Mouse (Mus musculus) embryo, embryonic 11 days (tissue): ENCODE measurements around the gene Wdr64.
A peak's percentile ranks its signal among the peaks of the same experiment; 100 is the strongest.

ENCODE experiments used
- DNase-seq: peaks from one replicate; pipeline ENCODE4 v3.0.0-alpha.2; 2015

The Wdr64 gene

DNA sequence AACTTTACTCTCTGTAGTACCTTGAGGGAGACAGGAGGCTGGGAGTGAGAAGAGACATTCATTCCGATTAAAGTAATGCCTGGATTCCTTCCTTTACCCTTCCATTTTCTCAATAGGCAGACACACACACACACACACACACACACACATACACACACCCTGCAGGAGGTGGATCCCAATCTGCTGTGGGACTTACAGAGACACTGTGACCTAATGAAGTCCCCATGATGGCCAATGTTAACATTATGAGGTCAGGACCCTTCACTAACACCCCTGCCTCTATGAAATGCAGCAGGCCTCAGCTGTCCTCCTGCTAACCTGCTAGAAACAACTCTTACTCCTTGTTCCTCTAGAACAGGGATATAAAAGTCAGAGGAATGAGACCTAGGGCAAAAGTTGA is at the start of gene Wdr64:
Wdr64 (plus strand) TSS at position 301 of the 400 bp plus-strand sequence.
- DNase-seq, result no peak

DNA sequence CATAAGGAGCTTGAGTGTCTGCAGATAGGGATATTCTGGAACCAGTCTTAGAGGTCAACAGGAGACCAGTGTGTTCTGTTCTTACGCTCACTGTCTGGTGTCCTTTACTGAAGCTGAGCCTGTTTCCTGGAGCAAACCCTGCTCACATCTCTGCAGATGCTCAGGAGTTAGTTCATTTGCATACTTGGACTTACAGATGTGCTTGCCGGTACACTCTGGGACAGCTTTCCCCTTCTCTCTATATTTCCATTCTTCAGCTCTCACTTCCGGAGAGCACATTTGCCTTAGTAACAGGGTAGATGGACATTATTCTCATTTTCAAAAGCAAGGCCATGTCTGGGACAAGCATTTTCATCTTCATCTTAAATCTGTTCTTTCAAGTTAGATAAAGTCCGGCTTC is 49.8 kb upstream of the Wdr64 start:
- no peak for DNase-seq

DNA sequence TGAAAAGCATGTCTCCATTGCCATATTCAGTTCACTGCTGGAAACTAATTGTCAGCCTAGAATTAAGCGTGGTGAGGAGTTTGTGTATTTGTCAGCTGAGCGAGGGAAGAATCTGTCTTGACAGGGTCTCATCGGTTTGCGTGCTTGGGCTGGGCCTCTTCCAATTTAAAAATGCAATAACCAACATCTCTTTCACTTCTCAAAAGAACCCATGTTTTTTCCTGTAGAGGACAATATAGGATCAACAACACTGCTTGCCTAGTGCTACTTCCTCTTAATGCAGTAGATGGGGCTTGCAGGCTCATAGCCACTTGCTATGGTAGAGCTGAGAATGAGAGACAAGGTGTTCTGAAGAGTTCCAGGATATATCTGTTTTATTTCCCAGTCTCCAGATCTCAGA is 38.5 kb upstream of the Wdr64 start:
- no peak for DNase-seq

DNA sequence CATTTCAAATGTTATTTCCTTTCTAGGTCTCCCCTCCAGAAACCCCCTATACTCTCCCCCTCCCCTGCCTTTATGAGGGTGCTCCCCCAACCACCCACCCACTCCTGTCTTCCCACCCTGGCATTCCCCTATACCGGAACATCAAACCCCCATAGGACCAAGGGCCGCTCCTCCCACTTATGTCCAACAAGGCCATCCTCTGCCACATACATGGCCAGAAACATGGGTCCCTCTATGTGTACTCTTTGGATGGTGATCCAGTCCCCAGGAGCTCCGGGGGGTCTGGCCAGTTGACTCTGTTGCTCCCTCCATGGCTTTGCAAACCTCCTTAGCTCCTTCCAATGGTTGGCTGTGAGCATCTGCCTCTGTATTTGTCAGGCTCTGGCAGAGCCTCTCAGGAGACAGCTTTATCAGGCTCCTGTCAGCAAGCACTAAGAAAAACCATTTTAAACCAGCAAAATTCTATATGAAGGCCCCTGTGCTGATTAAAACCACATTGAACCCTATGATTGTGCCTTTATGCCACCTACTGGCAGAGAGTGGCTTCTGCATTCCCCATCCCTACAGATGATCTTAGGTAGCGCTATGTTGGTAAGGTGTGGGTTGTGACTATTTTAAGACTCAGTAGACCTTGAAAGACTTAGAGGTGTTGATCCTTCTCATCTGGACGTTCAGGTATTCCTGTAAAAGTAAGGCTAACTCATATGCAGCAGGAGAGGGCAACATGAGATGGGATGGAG is 29.6 kb upstream of the Wdr64 start:
- DNase-seq, result peak; percentile 63

DNA sequence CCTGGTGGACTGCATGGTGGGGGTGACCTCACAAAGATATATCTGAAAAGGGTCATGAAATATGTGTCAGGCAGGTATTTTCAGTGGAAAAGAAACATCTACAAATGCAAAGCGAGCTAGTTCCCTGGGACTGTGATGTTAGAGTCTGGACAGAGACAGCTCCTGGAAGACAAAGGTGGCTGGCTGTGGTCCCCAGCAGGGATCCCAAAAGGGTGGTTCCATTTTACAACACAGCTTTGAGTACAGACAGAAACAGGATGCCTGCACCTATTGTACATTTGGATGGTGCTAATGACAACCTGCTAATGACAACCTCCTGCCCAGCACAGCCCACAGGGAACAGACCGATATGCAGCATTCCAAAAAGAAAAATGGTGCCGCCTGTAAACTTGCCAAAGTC is 28.9 kb upstream of the Wdr64 start:
- DNase-seq, result no peak

DNA sequence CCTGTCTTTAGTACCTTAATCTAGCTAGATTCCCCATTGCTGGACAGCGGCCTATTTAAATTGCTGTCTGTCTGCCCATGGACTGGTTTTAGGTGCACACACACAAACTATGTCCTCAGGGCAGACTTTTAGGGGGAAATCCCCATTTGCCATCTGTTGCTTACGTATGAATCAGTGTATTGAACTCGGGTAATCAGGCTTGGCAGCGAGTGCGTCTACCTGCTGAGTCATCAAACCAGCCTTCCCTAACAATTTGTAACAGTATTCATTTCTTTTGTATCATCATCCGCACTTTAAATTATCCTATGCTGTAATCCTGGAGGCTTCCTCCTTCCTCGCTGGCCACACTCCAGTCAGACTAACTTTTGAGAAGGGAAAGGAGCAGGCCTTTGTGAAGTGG is 28.4 kb upstream of the Wdr64 start:
- no peak for DNase-seq

DNA sequence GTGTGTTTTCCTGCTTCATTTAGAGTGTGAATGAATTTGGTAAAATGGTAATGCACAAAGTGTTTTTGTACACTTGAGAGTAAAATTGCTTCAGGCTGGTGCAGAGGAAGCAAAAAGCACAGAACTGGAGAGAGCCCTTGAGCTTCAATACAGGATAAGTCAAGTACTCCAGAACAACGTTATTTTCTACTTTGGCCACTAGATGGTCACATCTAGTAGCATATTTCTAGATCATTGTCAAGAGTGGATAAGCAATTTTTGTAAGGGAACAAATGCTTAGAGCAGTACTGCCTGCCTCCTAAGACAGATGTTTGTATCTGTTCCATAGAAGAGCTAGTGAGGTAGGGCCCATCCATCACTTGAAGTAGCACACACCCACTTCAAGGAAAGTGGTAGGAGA is 26.8 kb upstream of the Wdr64 start:
- DNase-seq, result no peak

DNA sequence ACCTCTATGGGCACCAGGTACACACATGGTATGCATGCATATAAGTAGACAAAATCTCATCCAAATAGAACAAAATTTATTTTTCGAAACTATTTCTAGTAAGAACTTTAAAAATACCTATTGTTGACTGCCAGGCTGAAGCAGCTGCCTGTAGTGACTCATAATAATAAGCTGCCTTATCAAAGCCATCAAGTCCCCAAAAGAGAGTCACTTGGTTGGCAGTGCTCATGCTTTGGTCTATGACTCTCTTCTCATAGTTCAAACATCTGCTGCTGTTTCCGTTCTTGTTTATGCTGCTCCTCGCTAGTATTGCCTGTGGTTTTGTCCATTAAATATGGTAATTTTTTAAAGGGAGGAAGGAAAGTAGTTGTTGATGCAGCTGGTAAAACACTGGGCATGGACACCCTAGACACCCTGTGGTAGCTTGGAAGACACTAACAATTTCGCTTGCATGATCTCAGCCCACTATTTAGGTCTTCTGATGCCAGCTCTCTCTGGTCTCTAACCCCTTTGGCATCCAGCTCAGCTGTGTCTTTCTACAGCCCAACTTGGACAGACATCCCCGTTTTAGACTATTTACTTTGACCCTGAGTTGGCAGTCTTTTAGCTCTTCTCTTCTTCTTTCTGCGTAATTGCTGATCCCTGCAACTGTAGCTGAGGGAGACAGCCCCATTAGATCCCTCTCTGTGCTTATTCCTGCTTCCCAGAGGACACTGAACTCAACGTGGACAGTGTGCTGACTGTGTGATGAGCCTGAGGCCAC is 24.6 kb upstream of the Wdr64 start:
- no peak for DNase-seq

DNA sequence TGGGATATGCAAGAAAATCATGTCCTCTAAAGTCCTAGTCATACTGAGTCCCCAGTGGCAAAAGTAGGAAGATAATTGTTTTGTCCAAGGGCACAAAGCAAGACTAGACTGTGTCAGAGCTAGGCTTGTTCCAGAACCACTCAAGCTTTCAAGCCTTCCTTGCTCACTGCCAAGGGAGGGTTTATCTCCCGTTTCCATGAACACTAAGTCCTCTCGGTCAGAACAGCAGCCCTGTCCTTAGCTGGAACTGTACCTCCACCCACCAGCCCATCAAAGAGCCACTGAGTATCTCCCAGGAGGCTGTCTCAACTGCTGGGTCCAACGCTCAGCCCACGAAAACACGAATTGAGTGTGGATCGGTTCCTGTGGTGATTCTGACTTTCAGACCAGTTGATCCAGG is 23.3 kb upstream of the Wdr64 start:
- DNase-seq, result no peak

DNA sequence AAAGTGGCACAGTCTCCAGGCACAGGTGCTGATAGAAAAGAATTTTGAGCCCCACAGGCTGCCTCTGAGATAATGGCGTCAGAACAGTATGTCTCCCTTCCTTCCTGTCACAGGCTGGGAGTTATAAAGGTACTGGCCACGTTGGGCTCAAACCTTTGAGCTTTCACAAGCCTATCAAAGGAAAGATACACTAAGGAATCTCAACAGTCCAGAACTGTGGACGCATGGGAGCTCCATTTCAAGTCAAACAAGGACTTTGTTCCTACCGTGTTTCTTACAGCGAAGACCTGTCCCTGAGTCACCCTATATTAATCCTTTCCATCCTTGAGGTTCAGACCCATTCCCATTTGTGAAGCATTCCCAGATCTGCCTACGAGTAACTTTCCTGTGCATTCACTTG is 20.9 kb upstream of the Wdr64 start:
- no peak for DNase-seq

DNA sequence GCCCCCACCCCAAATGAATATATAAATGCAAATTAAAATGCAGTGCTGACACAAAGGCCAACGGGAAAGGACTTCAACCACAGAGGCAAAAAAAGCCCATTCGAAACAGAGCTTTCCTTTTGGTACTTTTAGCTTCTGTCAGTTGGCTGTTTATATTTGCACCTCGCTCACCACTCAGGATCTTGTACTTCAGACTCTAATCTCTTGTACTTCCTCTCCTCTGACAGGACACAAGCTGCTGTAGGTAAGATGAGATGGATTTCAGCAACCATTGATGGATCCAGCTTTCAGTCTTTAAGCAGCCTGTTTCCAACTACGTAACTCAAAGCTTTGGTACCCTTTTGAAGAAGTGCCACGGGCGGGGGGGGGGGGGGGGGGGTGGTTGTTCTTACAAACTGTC is 17.4 kb upstream of the Wdr64 start:
- no peak for DNase-seq

DNA sequence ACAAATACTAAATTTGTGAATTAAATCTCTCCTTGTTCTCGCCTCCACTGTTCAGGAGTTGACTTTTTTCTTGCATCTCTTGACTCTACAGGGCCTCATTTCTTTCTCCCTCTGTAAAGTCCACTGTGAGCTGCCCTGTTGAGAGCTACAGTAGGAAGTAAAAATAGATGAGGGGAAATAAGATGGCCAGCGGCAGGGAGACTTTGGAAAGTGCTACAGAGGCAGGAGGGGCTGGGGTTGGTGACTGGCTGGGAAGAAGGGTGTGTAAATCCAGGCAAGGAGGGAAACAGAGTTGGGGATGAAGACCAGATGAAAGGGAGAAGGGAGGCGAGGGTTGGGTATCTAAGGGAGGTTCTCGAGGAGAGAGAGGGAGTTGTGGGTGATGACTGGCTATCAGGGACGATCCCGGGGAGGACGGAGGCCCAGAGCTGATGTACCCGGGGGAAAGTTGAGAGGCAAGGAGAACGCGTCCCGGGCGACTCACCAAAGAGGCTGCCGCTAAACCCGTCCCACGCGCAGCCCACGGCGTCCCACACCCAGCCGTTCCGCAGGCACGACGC is 6.6 kb upstream of the Wdr64 start:
- DNase-seq, result no peak

DNA sequence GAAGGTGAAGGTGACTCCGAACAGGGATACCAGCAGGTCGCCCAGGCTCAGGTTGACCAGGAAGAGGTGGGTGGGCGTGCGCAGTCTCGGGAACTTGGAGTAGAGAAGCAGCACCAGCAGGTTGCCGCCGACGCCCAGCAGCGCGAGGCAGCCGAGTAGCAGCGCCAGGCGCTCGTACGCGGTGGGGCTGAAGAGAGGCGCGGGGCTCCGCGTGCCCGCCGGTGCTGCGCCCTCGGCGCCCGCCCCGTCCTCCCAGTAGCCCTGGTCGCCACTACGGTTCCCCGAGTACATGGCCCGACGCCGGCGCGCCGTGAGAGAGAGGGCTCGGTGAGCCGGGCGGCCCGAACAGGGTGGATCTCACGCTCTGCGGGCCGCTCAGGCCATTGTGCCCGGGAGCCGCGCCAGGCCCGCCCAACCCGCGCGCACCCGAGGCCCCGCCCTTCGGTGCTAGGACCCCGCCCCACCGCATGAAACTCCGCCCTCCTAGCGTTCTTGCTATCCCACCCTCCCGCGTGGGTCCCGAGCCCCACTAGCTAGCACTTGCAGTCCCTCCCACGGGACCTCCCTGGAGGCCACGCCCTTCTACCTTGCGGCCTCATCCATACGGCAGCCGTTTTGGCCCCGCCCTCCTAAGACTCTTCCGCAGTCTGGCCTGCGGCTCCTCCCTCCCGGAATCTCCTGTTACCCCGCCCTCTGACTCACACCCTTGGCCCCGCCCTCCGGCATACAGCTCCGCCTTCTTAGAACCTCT is 6.0 kb upstream of the Wdr64 start, which contains the start of the genes Opn3 and Chml:
Opn3 (minus strand) TSS at position 531 of the 751 bp plus-strand sequence.
Chml (minus strand) TSS at position 656 of the 751 bp plus-strand sequence.
- DNase-seq, result peak; percentile 100

DNA sequence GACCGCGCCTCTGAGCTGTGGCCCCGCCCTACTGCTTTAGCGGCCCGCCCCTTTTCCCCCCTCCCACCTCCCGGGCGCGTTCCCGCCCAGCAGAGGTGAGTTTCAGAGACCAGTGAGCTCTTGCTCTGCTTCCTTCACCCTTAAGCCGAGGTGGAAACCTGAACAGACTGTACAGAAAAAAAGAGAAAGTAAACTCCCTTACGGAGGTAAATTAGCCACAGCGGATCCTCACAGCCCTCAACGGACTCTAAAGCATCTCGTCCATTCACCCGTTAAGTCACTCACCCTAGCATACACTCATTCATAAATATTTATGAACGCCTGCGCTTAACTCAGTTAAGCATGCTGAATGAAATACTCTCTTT is 5.4 kb upstream of the Wdr64 start:
- DNase-seq, result no peak

DNA sequence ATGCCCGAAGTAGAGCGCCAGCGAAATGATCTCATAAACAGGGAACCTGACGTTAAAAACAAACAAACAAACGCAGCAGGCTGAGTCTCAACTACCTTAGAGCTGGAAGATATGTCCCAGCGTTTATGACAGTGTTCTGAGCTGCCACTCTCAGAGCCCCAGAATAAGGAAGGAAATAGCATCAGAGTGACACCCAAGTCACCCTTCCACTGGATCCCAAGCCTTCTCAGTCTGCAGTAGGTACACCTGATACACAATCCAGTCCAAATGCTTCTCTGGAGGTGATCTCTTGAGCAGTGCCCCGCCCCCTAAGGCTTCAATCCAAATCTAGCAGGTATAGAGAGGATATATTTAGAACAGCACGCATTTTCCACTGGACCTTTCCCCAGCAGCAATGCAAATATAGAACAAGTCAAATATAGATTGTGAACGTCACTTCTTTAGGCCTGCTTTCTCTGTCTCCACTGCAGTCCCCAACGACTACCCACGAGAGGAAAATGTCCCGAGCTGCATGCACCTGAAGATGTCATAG is 4.9 kb upstream of the Wdr64 start:
- no peak for DNase-seq

DNA sequence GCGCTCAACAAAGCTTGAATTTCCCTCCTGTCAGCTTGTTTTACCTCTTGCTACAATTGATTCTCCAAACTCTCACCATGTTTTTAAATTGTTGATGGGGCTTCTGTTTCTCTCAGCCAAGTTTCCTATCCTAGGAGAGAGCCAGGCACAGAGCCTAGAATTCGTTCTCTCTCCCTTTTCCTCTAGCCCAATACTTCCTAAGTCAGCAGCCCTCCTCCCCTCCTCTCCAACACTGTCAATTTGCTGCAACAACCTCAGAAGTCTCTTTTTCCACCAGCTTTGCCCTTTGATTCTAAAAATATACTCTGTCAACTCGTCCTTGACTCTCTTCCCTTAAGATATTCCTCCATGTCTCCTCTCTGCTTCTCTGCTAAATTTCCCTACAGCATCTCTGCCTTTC is 982 bp downstream of the Wdr64 start:
- no peak for DNase-seq

DNA sequence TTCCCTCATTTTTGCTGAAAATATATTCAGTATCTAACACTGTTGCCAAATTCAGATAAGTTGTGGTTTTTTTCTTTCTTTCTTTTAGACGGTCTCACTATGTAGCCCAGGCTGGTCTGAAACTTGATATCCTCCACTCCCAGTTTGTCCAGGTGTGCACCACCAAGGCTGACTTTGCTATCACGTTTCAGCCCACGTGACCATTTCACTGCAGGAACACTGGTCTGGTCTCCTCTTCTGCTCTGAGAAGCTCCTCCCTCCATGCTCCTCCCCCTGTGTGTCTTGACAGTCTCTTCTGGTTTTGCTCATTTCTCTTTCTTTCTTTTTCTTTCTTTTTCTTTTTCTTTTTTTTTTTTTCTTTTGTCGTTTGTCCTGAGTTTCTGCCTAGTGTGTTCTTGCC is 1.4 kb downstream of the Wdr64 start:
- no peak for DNase-seq

DNA sequence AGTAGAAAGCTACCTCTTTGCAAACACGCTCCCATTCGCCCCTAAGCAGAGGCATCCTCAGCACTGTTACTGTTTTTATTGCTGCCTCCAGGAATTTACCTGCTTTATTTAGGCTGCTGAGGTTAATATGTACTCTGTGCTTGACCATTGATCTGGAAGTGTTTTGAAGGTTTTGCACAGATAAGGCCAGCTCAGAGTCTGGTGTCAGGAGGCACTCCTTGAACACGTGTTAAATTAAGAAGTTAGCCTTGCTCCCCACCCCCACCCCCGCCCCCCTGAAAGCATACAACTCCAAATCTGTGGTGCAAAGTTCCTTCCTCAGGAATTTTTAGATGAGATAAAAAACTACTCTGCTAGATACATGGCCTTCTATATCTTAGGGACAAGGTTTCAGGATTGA is 2.8 kb downstream of the Wdr64 start:
- no peak for DNase-seq

DNA sequence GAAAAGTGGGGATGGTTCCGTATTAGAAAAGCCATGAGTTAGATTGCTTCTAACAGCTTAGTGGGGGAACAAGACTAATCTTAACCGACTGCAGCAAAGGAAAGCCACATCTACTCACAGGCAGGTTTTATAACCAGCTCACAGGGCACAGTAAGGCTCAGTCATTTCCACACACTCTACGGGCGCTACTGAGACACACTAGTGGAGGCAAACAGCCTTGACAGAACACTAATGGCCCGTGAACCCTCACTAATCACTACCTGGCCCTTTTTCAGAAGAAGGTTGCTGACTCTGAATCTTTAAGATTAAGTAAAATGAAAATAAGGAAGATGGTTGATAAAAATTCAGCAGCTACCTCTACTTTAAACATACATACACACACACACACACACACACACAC is 9.2 kb downstream of the Wdr64 start:
- DNase-seq, result no peak

DNA sequence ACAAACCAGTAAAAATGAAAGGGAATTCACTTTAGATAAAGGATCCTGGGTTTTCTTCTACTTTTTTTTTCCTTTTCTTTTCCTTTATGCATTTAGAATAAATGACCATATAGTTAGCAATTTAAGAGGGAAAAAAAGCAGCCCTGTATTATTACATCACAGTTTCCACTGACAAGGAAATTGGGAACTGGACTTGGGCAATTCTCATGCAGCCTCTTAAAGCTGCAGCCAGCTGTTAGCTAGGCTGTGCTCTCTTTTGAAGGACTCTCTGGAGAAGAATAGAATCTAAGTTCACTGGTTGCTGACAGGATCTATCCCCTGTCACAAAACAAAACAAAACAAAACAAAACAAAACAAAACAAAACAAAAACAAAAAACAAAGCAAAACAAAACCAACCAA is 9.6 kb downstream of the Wdr64 start:
- no peak for DNase-seq

DNA sequence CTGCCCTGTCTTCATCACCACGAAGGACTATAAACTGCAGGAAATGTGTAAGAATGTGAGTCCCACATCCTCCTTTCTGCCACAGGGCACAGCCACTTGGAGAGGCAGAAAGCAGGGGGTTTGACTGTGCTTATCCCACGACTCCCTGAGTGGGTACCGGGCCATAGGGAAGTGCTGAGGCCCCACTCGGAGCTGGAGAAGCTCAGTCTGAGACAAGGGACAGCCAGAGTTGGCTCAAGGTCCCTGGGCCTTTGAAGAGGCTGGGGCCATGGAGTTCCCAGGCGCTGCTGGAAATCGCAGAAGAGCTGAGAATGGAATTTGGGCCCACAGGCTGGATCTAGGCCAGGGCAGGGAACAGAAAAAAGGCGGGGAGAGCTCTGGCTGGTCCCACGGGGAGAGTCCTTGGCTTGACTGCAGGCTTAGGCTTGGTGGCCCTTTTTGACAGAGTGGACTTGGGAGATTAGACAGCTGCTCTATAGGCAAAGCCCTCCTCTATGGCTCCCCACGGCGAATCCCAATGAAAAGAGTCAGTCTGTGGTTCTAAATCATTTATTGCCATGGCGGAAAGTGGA is 14.0 kb downstream of the Wdr64 start:
- no peak for DNase-seq

DNA sequence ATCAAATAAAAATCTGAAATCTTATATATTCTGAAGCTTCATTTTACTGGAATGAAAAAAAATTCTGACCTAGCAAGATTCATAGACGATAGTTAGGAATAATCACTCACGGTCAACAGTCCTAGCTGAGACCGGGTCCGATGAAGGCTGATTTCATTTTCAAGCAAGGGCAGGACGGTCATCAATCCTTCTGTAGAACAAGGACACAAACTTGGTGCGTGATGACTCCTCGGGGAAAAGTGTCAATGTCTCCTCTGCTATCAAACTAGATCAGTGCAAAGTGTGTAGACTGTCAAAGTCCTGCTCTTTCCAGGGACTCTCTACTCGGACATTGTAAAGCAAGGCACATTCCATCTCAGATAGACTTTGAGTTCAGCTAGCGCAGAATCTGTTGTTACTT is 18.4 kb downstream of the Wdr64 start:
- DNase-seq, result no peak

DNA sequence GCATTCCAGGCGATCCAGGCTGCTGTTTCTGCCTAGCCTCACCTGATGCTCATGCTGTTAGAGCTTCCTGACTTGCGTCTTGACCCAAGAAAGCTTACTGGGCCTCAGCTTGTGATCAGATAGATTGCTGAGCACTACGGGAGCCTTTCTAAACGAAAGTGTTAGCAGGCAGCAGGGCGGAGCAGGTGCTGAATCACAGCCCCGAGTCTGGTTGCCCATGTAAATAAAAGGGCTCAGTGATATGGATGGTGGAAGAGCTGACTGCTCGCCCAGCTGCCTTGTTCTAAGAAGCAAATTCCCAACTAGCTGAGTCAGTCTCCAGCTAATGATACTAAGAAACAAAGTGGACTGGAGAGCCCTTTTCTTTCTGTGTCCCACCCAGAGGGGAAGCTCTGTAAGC is 27.4 kb downstream of the Wdr64 start:
- DNase-seq, result no peak
